Mouse (Mus musculus) right cerebral cortex, postnatal 25 days (tissue): ENCODE results near the gene Cep41.

Source experiments
- DNase-seq: peaks from one replicate; pipeline ENCODE4 v3.0.0; 2022

Cep41 gene

DNA sequence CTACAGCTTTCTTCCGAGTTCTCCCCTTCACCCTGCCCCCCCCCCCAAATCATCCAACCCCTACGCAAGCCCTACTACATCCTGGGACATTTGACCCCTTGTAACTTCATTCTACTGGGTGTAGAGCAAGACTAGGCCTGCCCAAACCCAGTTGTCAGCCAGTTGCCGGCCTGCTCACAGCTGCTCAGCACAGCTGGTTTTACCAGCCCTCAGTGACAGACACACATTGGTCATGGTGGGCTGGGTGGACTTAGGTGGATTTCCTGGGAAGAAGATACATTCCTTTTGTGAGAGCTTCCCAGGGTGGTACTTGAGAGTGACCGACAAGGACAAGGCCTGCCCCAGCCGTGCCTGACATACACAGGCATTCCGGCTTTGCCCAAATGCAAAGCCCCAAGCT is 72.6 kb downstream of the Cep41 start:
- no peak for DNase-seq

GRCm38 (mm10) chr6:30620591-30620990 is 73.0 kb downstream of the Cep41 start:
- DNase-seq, result no peak

DNA sequence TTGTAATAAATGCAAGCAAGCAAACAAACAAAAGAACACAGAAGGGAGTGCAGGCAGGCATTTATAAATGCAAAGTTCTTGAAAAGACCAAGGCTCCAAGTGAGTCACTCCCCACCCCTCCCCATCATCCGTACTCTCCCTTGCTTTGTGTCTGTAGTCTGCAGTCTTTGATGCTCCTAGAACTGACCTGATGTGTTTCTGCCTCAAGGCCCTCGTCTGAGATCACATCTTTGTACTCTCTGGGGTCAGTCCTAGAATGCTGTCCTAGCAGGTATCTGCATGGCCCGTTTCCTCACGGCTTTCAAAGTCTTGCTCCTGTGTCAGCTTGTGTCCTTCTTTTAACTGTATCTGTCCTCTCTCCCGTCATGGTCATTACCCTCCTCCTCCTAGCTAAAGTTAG is 73.9 kb downstream of the Cep41 start:
- no peak for DNase-seq

- DNase-seq, result no peak
Measured at GRCm38 (mm10) chr6:30618735-30619134, 74.8 kb downstream of the Cep41 start.

DNA sequence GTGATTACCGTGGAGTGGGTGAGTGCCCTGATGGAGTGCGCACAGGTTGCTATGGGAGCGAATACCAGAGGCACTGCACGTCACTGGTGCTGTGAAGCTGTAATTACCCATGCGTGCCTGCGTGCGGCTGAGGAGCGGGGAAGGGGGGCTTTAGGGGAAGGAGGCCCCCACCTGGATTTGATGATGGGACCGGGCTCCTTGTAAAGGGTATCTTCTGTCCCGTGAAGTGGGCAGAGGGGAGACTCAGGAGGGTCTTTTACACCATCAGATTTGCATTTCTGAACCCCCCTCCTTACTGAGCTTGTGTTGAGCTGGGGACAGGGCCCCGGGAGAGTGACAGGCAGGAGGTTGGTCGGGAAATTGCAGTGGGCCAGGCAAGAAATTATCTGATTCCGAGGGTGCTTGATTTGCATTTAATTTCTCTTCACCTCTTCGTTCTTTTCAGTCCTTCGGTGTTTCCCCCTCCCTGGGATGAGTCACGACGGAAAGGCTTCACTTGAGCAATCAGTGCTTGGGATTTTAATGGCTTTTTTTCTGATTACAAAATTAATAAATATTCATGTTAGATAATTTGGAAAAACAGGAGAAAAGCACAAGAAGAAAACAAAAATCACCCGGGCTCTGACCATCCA is 75.5 kb downstream of the Cep41 start:
- peak; percentile 68 for DNase-seq

GRCm38 (mm10) chr6:30617020-30617958 is 76.3 kb downstream of the Cep41 start:
- no peak for DNase-seq

GRCm38 (mm10) chr6:30616491-30616941 is 77.0 kb downstream of the Cep41 start:
- DNase-seq, result no peak

GRCm38 (mm10) chr6:30615741-30616140 is 77.8 kb downstream of the Cep41 start:
- no peak for DNase-seq

- no peak for DNase-seq
Measured at GRCm38 (mm10) chr6:30614251-30614650, 79.3 kb downstream of the Cep41 start.

DNA sequence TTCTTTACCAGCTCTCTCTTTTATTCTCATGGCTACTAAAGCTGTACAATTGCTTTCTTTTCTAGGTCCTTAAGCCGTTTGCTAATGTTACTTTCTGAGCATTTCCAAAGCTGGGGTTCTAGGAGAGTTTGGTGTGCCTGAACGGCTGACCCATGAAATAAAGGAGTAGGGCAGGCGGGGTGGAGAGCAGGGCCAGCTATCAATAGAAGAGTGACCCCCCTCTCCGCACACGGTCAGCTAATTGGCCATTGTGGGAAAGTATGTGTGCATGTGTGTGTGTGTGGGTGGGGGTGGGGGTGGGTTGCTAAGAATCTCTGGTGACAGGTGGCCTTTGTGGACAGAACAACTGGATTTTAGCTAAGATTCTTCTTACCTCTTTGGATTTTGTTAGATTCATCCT is 82.3 kb downstream of the Cep41 start:
- no peak for DNase-seq

- DNase-seq, result no peak
Measured at GRCm38 (mm10) chr6:30610710-30611109, 82.8 kb downstream of the Cep41 start, which contains the start of gene Cpa5. Cpa5 (plus strand) TSS chr6:30611010.

GRCm38 (mm10) chr6:30605672-30606071 is 87.9 kb downstream of the Cep41 start:
- no peak for DNase-seq

GRCm38 (mm10) chr6:30605111-30605510 is 88.4 kb downstream of the Cep41 start:
- no peak for DNase-seq

DNA sequence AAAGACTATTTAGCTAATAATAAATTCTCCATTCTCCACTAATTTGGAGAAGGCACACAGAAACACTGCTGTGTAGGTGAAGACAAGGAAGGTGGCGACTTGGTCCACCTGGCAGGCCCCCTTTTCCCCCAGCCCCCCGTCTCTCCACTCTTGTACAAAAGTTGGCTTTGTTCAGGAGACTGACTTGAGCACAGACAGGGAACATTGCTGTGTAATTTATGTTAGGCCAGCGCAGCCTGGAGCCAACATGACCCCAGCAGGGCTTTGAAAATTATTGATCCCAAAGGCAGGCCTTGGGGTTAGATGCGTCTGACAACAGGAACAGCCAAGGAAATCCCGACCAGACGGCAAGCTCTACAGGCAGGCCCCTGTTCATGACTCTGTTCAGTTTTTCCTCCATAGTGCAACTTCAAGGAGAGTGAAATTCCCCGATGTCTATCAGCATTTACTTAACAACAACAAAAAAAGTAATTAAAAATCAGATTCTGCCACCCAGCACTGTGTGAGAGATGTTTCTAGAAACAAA is 89.1 kb downstream of the Cep41 start:
- no peak for DNase-seq
